16 mouse cellular contexts compared by ENCODE assay signal in the genomic region with DNA sequence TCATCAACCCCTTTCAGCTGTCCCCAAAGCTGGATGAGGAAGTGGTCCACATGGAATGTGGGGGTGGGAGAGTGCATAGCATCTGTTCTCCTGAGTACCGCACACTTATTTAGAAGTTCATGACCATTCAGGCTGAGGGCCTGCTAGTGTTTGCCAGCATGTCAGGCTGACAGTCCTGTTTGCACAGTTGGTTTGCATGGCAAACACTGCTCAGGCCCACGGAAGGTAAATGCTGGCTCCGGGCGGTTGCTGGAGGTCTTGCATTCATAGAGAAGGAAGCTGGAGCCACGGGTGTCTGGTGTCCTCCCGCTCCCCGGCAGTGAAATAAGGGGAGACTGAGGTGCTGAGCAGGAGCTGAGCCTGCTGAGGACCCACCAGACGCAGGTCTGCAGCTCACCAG. TPM values are rescaled to one million over a fixed set of nuclear protein-coding genes. Genes with fewer than 3 reads are reported as not detected.
DNase-seq lines count a peak whose midpoint lies in the region; ATAC-seq and TF ChIP-seq lines count a peak whose summit lies in the region.
"Had no signal": no experiment of that assay in that cellular context is flagged by ENCODE, and none has a peak within 500 bp of the region (broad histone marks: within the 10 kb centered on the region; RNA-seq: fewer than 3 reads in every experiment).

No protein-coding gene starts in this region.

- no peak overlapping the region for H3K4me3 ChIP-seq in liver, embryonic 11.5 days (ENCODE audit: low read depth, low read length)
- H3K4me3 ChIP-seq in midbrain, embryonic 11.5 days (ENCODE audit: low read depth, low read length): no peak overlapping the region
- H3K4me3 ChIP-seq in midbrain, embryonic 15.5 days: no peak overlapping the region
- H3K4me3 ChIP-seq in stomach, embryonic 14.5 days (ENCODE audit: low read depth, low read length): no peak overlapping the region
- H3K4me3 ChIP-seq in stomach, postnatal 0 days (ENCODE audit: low read depth, low read length): no peak overlapping the region
- H3K4me3 ChIP-seq: heart, adult 2 months; layer of hippocampus, adult 2 months; liver, embryonic 13.5 days; midbrain, embryonic 13.5 days; myocyte had no signal

- no peak overlapping the region for H3K27ac ChIP-seq in liver, embryonic 11.5 days (ENCODE audit: low read depth, low read length)
- H3K27ac ChIP-seq in midbrain, embryonic 11.5 days (ENCODE audit: low read depth, low read length): peak overlapping the region; percentile 32; the same call in 1 of the 2 replicates
- no peak overlapping the region for H3K27ac ChIP-seq in midbrain, embryonic 15.5 days
- no peak overlapping the region for H3K27ac ChIP-seq in stomach, embryonic 14.5 days (ENCODE audit: low read length)
- H3K27ac ChIP-seq in stomach, postnatal 0 days (replicated peaks): no peak overlapping the region
- H3K27ac ChIP-seq: heart, adult 2 months; layer of hippocampus, adult 2 months; liver, embryonic 13.5 days had no signal

- H3K27me3 ChIP-seq in liver, embryonic 11.5 days (replicated peaks; ENCODE audit: control insufficient read depth, insufficient read depth, low read length): peaks cover 31% of the 10 kb centered on the region
- no peaks in the 10 kb centered on the region for H3K27me3 ChIP-seq in midbrain, embryonic 11.5 days (ENCODE audit: control insufficient read depth, insufficient read depth, low read length)
- no peaks in the 10 kb centered on the region for H3K27me3 ChIP-seq in midbrain, embryonic 15.5 days (replicated peaks)
- no peaks in the 10 kb centered on the region for H3K27me3 ChIP-seq in stomach, embryonic 14.5 days (ENCODE audit: control insufficient read depth, insufficient read depth, low read length)
- H3K27me3 ChIP-seq in stomach, postnatal 0 days (ENCODE audit: control insufficient read depth, insufficient read depth, low read length): no peaks in the 10 kb centered on the region
- H3K27me3 ChIP-seq: midbrain, embryonic 13.5 days had no signal

- peak; percentile 20 for DNase-seq in liver
- no peak for DNase-seq in liver, embryonic 11.5 days (ENCODE audit: low spot score)
- no peak for DNase-seq in midbrain, embryonic 11.5 days (ENCODE audit: low spot score, missing footprints)
- DNase-seq in stomach, postnatal 0 days (ENCODE audit: low spot score): peak; percentile 77
- no peak for DNase-seq in ovary, postnatal 10 days (ENCODE audit: low spot score)
- DNase-seq: gastrocnemius, postnatal 25 days; heart, adult 2 months; layer of hippocampus, postnatal 36 days; liver, embryonic 13.5 days had no signal

- H3K9me3 ChIP-seq in liver, embryonic 11.5 days (ENCODE audit: control insufficient read depth, low read length): no peaks in the 10 kb centered on the region
- no peaks in the 10 kb centered on the region for H3K9me3 ChIP-seq in midbrain, embryonic 11.5 days (ENCODE audit: control insufficient read depth, low read length)
- H3K9me3 ChIP-seq in midbrain, embryonic 15.5 days: no peaks in the 10 kb centered on the region
- no peaks in the 10 kb centered on the region for H3K9me3 ChIP-seq in stomach, embryonic 14.5 days (ENCODE audit: control insufficient read depth, low read depth, low read length)
- H3K9me3 ChIP-seq in stomach, postnatal 0 days (ENCODE audit: control insufficient read depth, low read length): no peaks in the 10 kb centered on the region
- H3K9me3 ChIP-seq: liver, embryonic 13.5 days; midbrain, embryonic 13.5 days had no signal

- no peak overlapping the region for H3K9ac ChIP-seq in liver, embryonic 11.5 days (ENCODE audit: low read depth, low read length)
- H3K9ac ChIP-seq in midbrain, embryonic 11.5 days (ENCODE audit: low read length): no peak overlapping the region; the same call in 1 of the 2 replicates
- H3K9ac ChIP-seq in midbrain, embryonic 15.5 days: no peak overlapping the region
- H3K9ac ChIP-seq in stomach, embryonic 14.5 days (replicated peaks; ENCODE audit: low read depth, low read length): no peak overlapping the region
- H3K9ac ChIP-seq in stomach, postnatal 0 days (ENCODE audit: low read length): no peak overlapping the region
- H3K9ac ChIP-seq: liver, embryonic 13.5 days; midbrain, embryonic 13.5 days had no signal

- WGBS in liver, embryonic 11.5 days: 57% methylated on average over 8 of the region's 8 CpGs
- 84% methylated on average over 8 of the region's 8 CpGs for WGBS in midbrain, embryonic 11.5 days
- 85% methylated on average over 8 of the region's 8 CpGs for WGBS in midbrain, embryonic 15.5 days
- 57% methylated on average over 8 of the region's 8 CpGs for WGBS in stomach, embryonic 14.5 days
- WGBS in stomach, postnatal 0 days: 66% methylated on average over 8 of the region's 8 CpGs

- no peaks in the 10 kb centered on the region for H3K36me3 ChIP-seq in liver, embryonic 11.5 days (ENCODE audit: control insufficient read depth, insufficient read depth, low read length)
- no peaks in the 10 kb centered on the region for H3K36me3 ChIP-seq in midbrain, embryonic 11.5 days (ENCODE audit: control insufficient read depth, insufficient read depth, low read length)
- no peaks in the 10 kb centered on the region for H3K36me3 ChIP-seq in midbrain, embryonic 15.5 days (replicated peaks)
- H3K36me3 ChIP-seq in stomach, embryonic 14.5 days (ENCODE audit: control insufficient read depth, insufficient read depth, low read length): no peaks in the 10 kb centered on the region
- no peaks in the 10 kb centered on the region for H3K36me3 ChIP-seq in stomach, postnatal 0 days (ENCODE audit: control insufficient read depth, insufficient read depth, low read length)
- H3K36me3 ChIP-seq: liver, embryonic 13.5 days; midbrain, embryonic 13.5 days had no signal

- peak; percentile 54 for TF ChIP-seq CTCF in stomach, postnatal 0 days (IDR thresholded peaks at IDR 0.05; ENCODE audit: low read depth)

- no peak for ATAC-seq in liver, embryonic 11.5 days (replicated peaks; ENCODE audit: low FRiP score)
- ATAC-seq in midbrain, embryonic 11.5 days (ENCODE audit: low FRiP score): no peak
- no peak for ATAC-seq in midbrain, embryonic 15.5 days (replicated peaks)
- ATAC-seq in stomach, embryonic 14.5 days (ENCODE audit: insufficient number of reproducible peaks, insufficient read depth, low FRiP score, low read depth): peak; percentile 43; the same call in 1 of the 2 replicates
- ATAC-seq in stomach, postnatal 0 days (ENCODE audit: low FRiP score, low TSS enrichment): peak; percentile 49; the same call in 1 of the 2 replicates
- ATAC-seq: activated CD4-positive, CD25-positive, alpha-beta regulatory T cell, adult 4 months; intestine, postnatal 0 days; midbrain, embryonic 13.5 days had no signal

- 0 out of 2 replicates have a peak, but pooled peaks cover 2% of the 10 kb centered on the region for H3K4me1 ChIP-seq in liver, embryonic 11.5 days (replicated peaks; ENCODE audit: control insufficient read depth, insufficient read depth, low read length)
- H3K4me1 ChIP-seq in midbrain, embryonic 11.5 days (ENCODE audit: control insufficient read depth, insufficient read depth, low read length): peaks cover 9% of the 10 kb centered on the region; the same call in 1 of the 2 replicates
- H3K4me1 ChIP-seq in midbrain, embryonic 15.5 days: peaks cover 18% of the 10 kb centered on the region
- H3K4me1 ChIP-seq in stomach, embryonic 14.5 days (ENCODE audit: control insufficient read depth, insufficient read depth, low read length): peaks cover 10% of the 10 kb centered on the region; the same call in 1 of the 2 replicates
- no peaks in the 10 kb centered on the region for H3K4me1 ChIP-seq in stomach, postnatal 0 days (replicated peaks; ENCODE audit: control insufficient read depth, insufficient read depth)

- TF ChIP-seq EP300 in stomach, postnatal 0 days (optimal IDR thresholded peaks at IDR 0.05): no peak

- H3K4me2 ChIP-seq in liver, embryonic 11.5 days: no peak overlapping the region
- H3K4me2 ChIP-seq in midbrain, embryonic 11.5 days: no peak overlapping the region
- H3K4me2 ChIP-seq in midbrain, embryonic 15.5 days: no peak overlapping the region
- H3K4me2 ChIP-seq in stomach, embryonic 14.5 days (replicated peaks; ENCODE audit: low read depth, low read length): no peak overlapping the region
- H3K4me2 ChIP-seq in stomach, postnatal 0 days (replicated peaks; ENCODE audit: low read depth): no peak overlapping the region
- H3K4me2 ChIP-seq: liver, embryonic 13.5 days; midbrain, embryonic 13.5 days had no signal

RNA-seq across cellular contexts. Expression of a gene that starts 53.7 kb away (rescaled TPM):
- polyA plus RNA-seq in liver, embryonic 11.5 days (2014; fragmentation: Nextera tagmentation; extraction: Ambion mirVana): 0.13 and 0.18 TPM in 2 replicates
- polyA plus RNA-seq in midbrain, embryonic 11.5 days (2014; fragmentation: Nextera tagmentation; extraction: Ambion mirVana): 1.3 and 1.7 TPM in 2 replicates
- polyA plus RNA-seq in midbrain, embryonic 15.5 days (2015; fragmentation: Nextera tagmentation; extraction: Ambion mirVana): 10.2 and 10.3 TPM in 2 replicates
- 0.43 and 0.70 TPM in 2 replicates for polyA plus RNA-seq in stomach, embryonic 14.5 days (2014; fragmentation: Nextera tagmentation; extraction: Ambion mirVana)
- 0.15 and 0.16 TPM in 2 replicates for polyA plus RNA-seq in stomach, postnatal 0 days (2015; fragmentation: Nextera tagmentation; extraction: Ambion mirVana)
- polyA plus RNA-seq: liver, embryonic 13.5 days had no signal

Comparison
In these comparisons a context has a peak if more than half of its experiments do, and no peak if none do; other contexts are left out.
1. DNase-seq: peak in liver (single experiment) and stomach, postnatal 0 days (single experiment); none in liver, embryonic 11.5 days (single experiment), midbrain, embryonic 11.5 days (single experiment) and ovary, postnatal 10 days (single experiment).
2. ATAC-seq: peak in stomach, embryonic 14.5 days (single experiment) and stomach, postnatal 0 days (single experiment); none in liver, embryonic 11.5 days (single experiment), midbrain, embryonic 11.5 days (single experiment) and midbrain, embryonic 15.5 days (single experiment).